Mouse (Mus musculus) midbrain, embryonic 11.5 days (tissue): Measurements from ENCODE around the gene Mxd3. TPM values are rescaled to one million over a fixed set of nuclear protein-coding genes. Genes with fewer than 3 reads are reported as not detected.

Experiments
- ATAC-seq: fragments of 200-750 bp; cut with Nextera tagmentation; 2 replicates; pipeline ENCODE4 v1.8.0; 2017; ENCODE audit warnings: moderate TSS enrichment, moderate library complexity; ENCODE audit not compliant: low FRiP score
- DNase-seq: peaks from one replicate; pipeline ENCODE4 v3.0.0; 2015; ENCODE audit warnings: low spot score; ENCODE audit errors: missing footprints
- H3K27ac ChIP-seq: fragments of 300-500 bp; sonication (generic); 2 replicates; pipeline ENCODE4 v1.5.1; 2014; ENCODE audit warnings: low read depth, low read length
- H3K27me3 ChIP-seq: fragments of 300-500 bp; sonication (generic); 2 replicates; pipeline ENCODE4 v1.6.1; 2014; ENCODE audit warnings: mild to moderate bottlenecking, low read length, moderate library complexity, mixed read lengths; ENCODE audit not compliant: control insufficient read depth, insufficient read depth
- H3K36me3 ChIP-seq: fragments of 300-500 bp; sonication (generic); 2 replicates; pipeline ENCODE4 v1.6.1; 2014; ENCODE audit warnings: mild to moderate bottlenecking, low read length, moderate library complexity, mixed read lengths; ENCODE audit not compliant: control insufficient read depth, insufficient read depth
- H3K4me1 ChIP-seq: fragments of 300-500 bp; sonication (generic); 2 replicates; pipeline ENCODE4 v1.6.1; 2014; ENCODE audit warnings: low read length; ENCODE audit not compliant: control insufficient read depth, insufficient read depth
- H3K4me2 ChIP-seq: fragments of 300-500 bp; sonication (generic); 2 replicates; pipeline ENCODE4 v1.6.1; 2014; ENCODE audit warnings: mild to moderate bottlenecking, moderate library complexity
- H3K4me3 ChIP-seq: fragments of 300-500 bp; sonication (generic); 2 replicates; pipeline ENCODE4 v1.5.1; 2014; ENCODE audit warnings: low read depth, low read length
- H3K9ac ChIP-seq: fragments of 300-500 bp; sonication (generic); 2 replicates; pipeline ENCODE4 v1.6.1; 2014; ENCODE audit warnings: low read length
- H3K9me3 ChIP-seq: fragments of 300-500 bp; sonication (generic); 2 replicates; pipeline ENCODE4 v1.6.1; 2016; ENCODE audit warnings: low read length; ENCODE audit not compliant: control insufficient read depth
- WGBS: fragments of 180-500 bp; shearing (Covaris S2); extraction: QIAGEN DNeasy Blood & Tissue Kit; methylation state at CpG from one replicate; pipeline ENCODE4 v1.1.7; 2014; 5-methylcytosine and 5-hydroxymethylcytosine counted together
- polyA plus RNA-seq: library from polyadenylated mRNA; unstranded; fragments of >200 nt; fragmentation: Nextera tagmentation; extraction: Ambion mirVana; gene quantifications from 2 replicates; pipeline ENCODE4 v1.2.1, GENCODE M21; 2014

Mxd3 gene
- polyA plus RNA-seq, 1 experiment from 2014 or later = 30.6 TPM

DNA sequence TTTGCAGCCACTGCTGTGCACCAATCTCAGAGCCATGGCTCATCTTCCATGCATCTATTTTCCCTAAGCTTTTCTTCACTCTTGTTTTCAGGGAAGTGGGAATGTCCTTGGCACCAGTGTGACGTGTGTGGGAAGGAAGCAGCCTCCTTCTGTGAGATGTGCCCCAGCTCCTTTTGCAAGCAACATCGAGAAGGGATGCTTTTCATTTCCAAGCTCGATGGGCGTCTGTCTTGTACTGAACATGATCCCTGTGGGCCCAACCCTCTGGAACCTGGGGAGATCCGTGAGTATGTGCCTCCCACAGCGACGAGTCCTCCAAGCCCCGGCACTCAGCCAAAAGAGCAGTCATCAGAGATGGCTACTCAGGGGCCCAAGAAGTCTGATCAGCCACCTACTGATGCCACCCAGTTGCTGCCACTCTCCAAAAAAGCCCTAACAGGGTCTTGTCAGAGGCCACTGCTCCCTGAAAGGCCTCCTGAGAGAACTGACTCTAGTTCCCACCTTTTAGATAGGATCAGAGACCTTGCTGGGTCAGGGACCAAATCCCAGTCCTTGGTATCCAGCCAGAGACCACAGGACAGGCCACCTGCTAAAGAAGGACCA lies 17.5 kb downstream of the Mxd3 start:
- no peak for ATAC-seq

DNA sequence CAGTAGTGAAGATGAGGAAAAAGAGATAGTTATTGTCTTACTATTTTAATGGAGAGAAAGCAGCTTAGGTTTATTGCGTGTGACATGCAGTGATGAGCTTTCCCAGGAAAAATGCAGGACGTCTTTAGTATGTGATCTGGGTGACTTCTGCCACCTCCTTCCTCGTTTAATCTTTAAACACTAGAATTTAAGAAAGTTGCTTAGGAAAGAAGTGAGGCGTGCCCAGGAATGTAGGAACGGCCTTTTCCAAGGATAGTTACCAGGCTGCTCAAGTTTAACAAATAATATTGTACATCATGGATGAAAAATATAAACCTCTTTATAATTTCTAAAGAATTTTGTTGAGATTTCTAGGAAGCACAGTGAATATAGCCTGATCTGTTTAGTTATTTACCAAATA lies 28.7 kb downstream of the Mxd3 start:
- WGBS = 93% methylated on average over 5 of the region's 5 CpGs
- DNase-seq = no peak
- peaks cover 36% of the 10 kb centered on the region; the same call in 1 of the 2 replicates for H3K36me3 ChIP-seq

More for the DNA sequence above, 17.5 kb downstream of the Mxd3 start:
- H3K27ac ChIP-seq = no peak overlapping the region
- H3K36me3 ChIP-seq = peaks cover 37% of the 10 kb centered on the region
- H3K9ac ChIP-seq = no peak overlapping the region
- WGBS = 91% methylated on average over 8 of the region's 8 CpGs
- H3K27me3 ChIP-seq = no peaks in the 10 kb centered on the region
- no peak for DNase-seq
- no peaks in the 10 kb centered on the region for H3K4me1 ChIP-seq
- no peak overlapping the region for H3K4me3 ChIP-seq
- no peak overlapping the region for H3K4me2 ChIP-seq
- no peaks in the 10 kb centered on the region for H3K9me3 ChIP-seq

DNA sequence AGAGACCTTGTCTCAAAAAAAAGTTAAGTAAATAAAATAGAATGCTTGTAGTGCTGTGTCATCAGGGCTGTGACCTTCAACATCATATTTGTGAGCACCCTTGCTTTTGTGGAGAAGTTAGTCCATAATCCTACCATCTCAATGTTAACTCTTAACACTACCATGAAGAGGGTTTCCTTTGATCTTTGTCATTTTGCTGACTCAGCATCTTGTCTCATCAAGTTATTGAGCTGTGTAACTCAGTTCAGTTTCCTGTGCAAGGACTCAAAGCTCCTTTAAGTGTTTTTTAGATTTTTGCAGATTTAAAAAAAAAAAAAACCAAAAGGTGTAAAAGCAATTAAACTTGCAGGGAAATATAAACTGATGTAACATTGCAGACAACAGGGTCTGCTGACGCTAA lies 32.9 kb downstream of the Mxd3 start:
- Histone ChIP-seq H3K4me2 (no peak overlapping the region), H3K9me3 (no peaks in the 10 kb centered on the region), H3K36me3 (peaks cover 25% of the 10 kb centered on the region; the same call in 1 of the 2 replicates), H3K27ac (no peak overlapping the region), H3K4me3 (no peak overlapping the region), H3K4me1 (no peaks in the 10 kb centered on the region), H3K27me3 (no peaks in the 10 kb centered on the region), H3K9ac (no peak overlapping the region)
- WGBS = 95% methylated on average over 1 of the region's 1 CpGs
- no peak for ATAC-seq
- DNase-seq = no peak

More for the DNA sequence above, 28.7 kb downstream of the Mxd3 start:
- no peak overlapping the region for H3K4me3 ChIP-seq
- no peak overlapping the region for H3K9ac ChIP-seq
- H3K4me2 ChIP-seq = no peak overlapping the region
- H3K27me3 ChIP-seq = no peaks in the 10 kb centered on the region
- H3K4me1 ChIP-seq = no peaks in the 10 kb centered on the region
- no peak for ATAC-seq
- H3K27ac ChIP-seq = no peak overlapping the region
- no peaks in the 10 kb centered on the region for H3K9me3 ChIP-seq

DNA sequence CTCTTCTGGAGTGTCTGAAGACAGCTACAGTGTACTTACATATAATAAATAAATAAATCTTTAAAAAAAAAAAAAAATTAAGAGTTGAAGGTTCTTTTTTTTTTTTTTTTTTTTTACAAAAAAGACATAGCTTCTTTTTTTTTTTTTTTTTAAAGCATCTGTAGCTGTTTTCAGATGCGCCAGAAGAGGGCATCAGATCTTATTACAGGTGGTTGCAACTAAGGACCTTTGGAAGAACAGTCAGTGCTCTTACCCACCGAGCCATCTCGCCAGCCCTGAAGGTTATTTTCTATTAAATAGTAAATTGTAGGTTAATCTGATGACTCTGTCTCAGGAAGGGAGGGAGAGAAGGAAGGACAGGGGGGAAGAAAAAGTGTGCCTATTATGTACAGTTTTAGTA lies 40.8 kb downstream of the Mxd3 start:
- no peaks in the 10 kb centered on the region for H3K27me3 ChIP-seq
- H3K4me1 ChIP-seq = no peaks in the 10 kb centered on the region
- no peak overlapping the region for H3K4me3 ChIP-seq
- no peak overlapping the region for H3K27ac ChIP-seq
- peaks cover 22% of the 10 kb centered on the region for H3K36me3 ChIP-seq
- 91% methylated on average over 3 of the region's 3 CpGs for WGBS
- no peak overlapping the region for H3K4me2 ChIP-seq
- no peak for ATAC-seq
- no peak for DNase-seq
- H3K9ac ChIP-seq = no peak overlapping the region
- H3K9me3 ChIP-seq = no peaks in the 10 kb centered on the region

DNA sequence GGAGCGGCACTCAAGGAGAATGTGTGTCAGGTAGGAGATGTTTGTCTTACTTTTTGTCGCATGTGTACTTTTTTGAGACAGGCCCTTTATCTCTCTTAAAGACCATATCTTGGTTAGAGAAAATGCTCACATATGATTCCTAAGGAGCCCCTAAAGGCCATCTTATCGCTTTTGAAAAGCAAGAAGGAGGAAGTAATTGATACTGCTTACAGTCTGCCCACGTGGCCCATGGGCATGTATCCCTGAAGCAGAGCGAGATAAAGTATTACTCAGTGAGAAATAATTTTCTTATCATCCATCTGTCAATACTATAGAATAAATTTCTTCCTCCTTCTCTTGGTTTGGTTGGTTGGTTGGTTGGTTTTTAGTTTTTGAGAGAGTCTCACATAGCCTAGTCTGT lies 52.0 kb downstream of the Mxd3 start:
- Histone ChIP-seq H3K9ac (no peak overlapping the region), H3K4me2 (no peak overlapping the region), H3K4me1 (no peaks in the 10 kb centered on the region), H3K27ac (no peak overlapping the region), H3K9me3 (no peaks in the 10 kb centered on the region), H3K27me3 (no peaks in the 10 kb centered on the region), H3K36me3 (peaks cover 15% of the 10 kb centered on the region; the same call in 1 of the 2 replicates), H3K4me3 (no peak overlapping the region)
- DNase-seq (no peak), ATAC-seq (no peak)
- 98% methylated on average over 5 of the region's 5 CpGs for WGBS

DNA sequence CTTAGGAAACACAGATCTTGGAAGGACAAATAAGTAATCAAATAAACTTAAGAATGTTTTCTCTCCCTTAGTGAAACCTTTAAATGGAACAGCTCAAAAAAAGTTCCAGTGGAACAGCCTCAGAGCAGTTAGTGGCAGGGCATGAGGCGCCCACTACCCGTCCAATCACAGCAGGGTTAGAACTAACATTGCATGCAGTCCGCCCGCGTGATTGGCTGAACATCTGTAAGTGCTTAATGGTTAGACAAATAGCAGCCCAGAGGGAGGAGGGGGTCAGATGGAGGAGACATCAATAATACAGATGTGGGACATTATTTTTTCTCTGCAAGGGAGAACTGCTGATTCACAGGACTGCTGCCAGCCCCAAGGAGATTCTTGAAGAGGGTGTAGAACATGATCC lies 52.4 kb downstream of the Mxd3 start:
- DNase-seq = no peak
- no peak overlapping the region for H3K4me3 ChIP-seq
- no peak for ATAC-seq
- no peaks in the 10 kb centered on the region for H3K9me3 ChIP-seq
- WGBS = 88% methylated on average over 5 of the region's 5 CpGs
- no peaks in the 10 kb centered on the region for H3K4me1 ChIP-seq
- no peak overlapping the region for H3K27ac ChIP-seq
- H3K9ac ChIP-seq = no peak overlapping the region
- H3K27me3 ChIP-seq = no peaks in the 10 kb centered on the region
- peaks cover 15% of the 10 kb centered on the region; the same call in 1 of the 2 replicates for H3K36me3 ChIP-seq
- no peak overlapping the region for H3K4me2 ChIP-seq

Other genes starting within 250 kb of the Mxd3 start
- gene Uimc1, start 229.5 kb downstream of the Mxd3 start, polyA plus RNA-seq = 26.7 and 29.0 TPM in 2 replicates
- gene Zfp346, start 224.5 kb downstream of the Mxd3 start, polyA plus RNA-seq = 18.8 and 19.7 TPM in 2 replicates
- not detected in 2 replicates for gene Gm17617, start 196.3 kb downstream of the Mxd3 start, polyA plus RNA-seq
- gene Fgfr4, start 177.2 kb downstream of the Mxd3 start, polyA plus RNA-seq = 0.18 and 0.33 TPM in 2 replicates
- 68.0 TPM in 2 replicates for gene Nsd1, start 120.0 kb downstream of the Mxd3 start, polyA plus RNA-seq
- gene Prelid1, start 9.3 kb downstream of the Mxd3 start, polyA plus RNA-seq = 404 and 434 TPM in 2 replicates
- 87.9 and 88.0 TPM in 2 replicates for gene Rab24, start 7.9 kb downstream of the Mxd3 start, polyA plus RNA-seq
- gene Lman2, start 33.0 kb upstream of the Mxd3 start, polyA plus RNA-seq = 75.3 and 82.5 TPM in 2 replicates
- gene Rgs14, start 39.9 kb upstream of the Mxd3 start, polyA plus RNA-seq = 0.37 and 0.72 TPM in 2 replicates
- gene Slc34a1, start 68.4 kb upstream of the Mxd3 start, polyA plus RNA-seq = not detected in 2 replicates
- gene Pfn3, start 85.4 kb upstream of the Mxd3 start, polyA plus RNA-seq = not detected in 2 replicates
- gene F12, start 97.0 kb upstream of the Mxd3 start, polyA plus RNA-seq = 0.14 TPM in 1 of 2 replicates, not detected in the other
- 42.0 and 52.3 TPM in 2 replicates for gene Grk6, start 115.2 kb upstream of the Mxd3 start, polyA plus RNA-seq
- 2.8 and 3.0 TPM in 2 replicates for gene Prr7, start 134.4 kb upstream of the Mxd3 start, polyA plus RNA-seq
- gene Dbn1, start 158.3 kb upstream of the Mxd3 start, polyA plus RNA-seq = 292 and 294 TPM in 2 replicates
- gene Pdlim7, start 183.9 kb upstream of the Mxd3 start, polyA plus RNA-seq = 129 and 140 TPM in 2 replicates
- gene Dok3, start 199.5 kb upstream of the Mxd3 start, polyA plus RNA-seq = 1.9 TPM in 2 replicates
- gene Ddx41, start 206.8 kb upstream of the Mxd3 start, polyA plus RNA-seq = 66.7 and 73.8 TPM in 2 replicates
- gene Fam193b, start 241.3 kb upstream of the Mxd3 start, polyA plus RNA-seq = 39.9 and 40.8 TPM in 2 replicates
- 50.0 and 50.8 TPM in 2 replicates for gene Tmed9, start 243.9 kb upstream of the Mxd3 start, polyA plus RNA-seq